Mouse (Mus musculus) embryonic facial prominence, embryonic 14.5 days (tissue): ENCODE data around the gene Arih1. TPM values are rescaled to one million over a fixed set of nuclear protein-coding genes. Genes with fewer than 3 reads are reported as not detected.

Source experiments
- ATAC-seq: fragments of 200-750 bp; cut with Nextera tagmentation; 2 replicates; pipeline ENCODE4 v1.8.0; 2017; ENCODE audit warnings: low read depth, moderate number of reproducible peaks, moderate TSS enrichment
- DNase-seq: peaks from one replicate; pipeline ENCODE4 v3.0.0-alpha.2; 2015; ENCODE audit warnings: low spot score
- H3K27ac ChIP-seq: fragments of 300-500 bp; sonication (generic); replicated peaks from 2 replicates; pipeline ENCODE4 v1.5.1; 2014; ENCODE audit warnings: low read depth, mild to moderate bottlenecking, low read length, moderate library complexity
- H3K27me3 ChIP-seq: fragments of 300-500 bp; sonication (generic); replicated peaks from 2 replicates; pipeline ENCODE4 v1.6.1; 2014; ENCODE audit warnings: low read length; ENCODE audit not compliant: control insufficient read depth, insufficient read depth
- H3K36me3 ChIP-seq: fragments of 300-500 bp; sonication (generic); 2 replicates; pipeline ENCODE4 v1.6.1; 2014; ENCODE audit warnings: low read length, mixed read lengths; ENCODE audit not compliant: control insufficient read depth, insufficient read depth
- H3K4me1 ChIP-seq: fragments of 300-500 bp; sonication (generic); 2 replicates; pipeline ENCODE4 v1.6.1; 2014; ENCODE audit warnings: antibody characterized with exemption, low read length; ENCODE audit not compliant: control insufficient read depth, insufficient read depth
- H3K4me2 ChIP-seq: fragments of 300-500 bp; sonication (generic); 2 replicates; pipeline ENCODE4 v1.6.1; 2014; ENCODE audit warnings: low read depth, mild to moderate bottlenecking, low read length, moderate library complexity, mixed read lengths
- H3K4me3 ChIP-seq: fragments of 300-500 bp; sonication (generic); 2 replicates; pipeline ENCODE4 v1.5.1; 2014; ENCODE audit warnings: low read depth, mild to moderate bottlenecking, low read length
- H3K9ac ChIP-seq: fragments of 300-500 bp; sonication (generic); 2 replicates; pipeline ENCODE4 v1.6.1; 2014; ENCODE audit warnings: low read depth, mild to moderate bottlenecking, low read length, moderate library complexity, mixed read lengths
- H3K9me3 ChIP-seq: fragments of 300-500 bp; sonication (generic); 2 replicates; pipeline ENCODE4 v1.6.1; 2016; ENCODE audit warnings: low read length; ENCODE audit not compliant: control insufficient read depth
- WGBS: fragments of 180-500 bp; shearing (Covaris S2); extraction: QIAGEN DNeasy Blood & Tissue Kit; methylation state at CpG from one replicate; pipeline ENCODE4 v1.1.7; 2014; 5-methylcytosine and 5-hydroxymethylcytosine counted together
- polyA plus RNA-seq: library from polyadenylated mRNA; unstranded; fragments of >200 nt; fragmentation: Nextera tagmentation; extraction: Ambion mirVana; gene quantifications from 2 replicates; pipeline ENCODE4 v1.2.1, GENCODE M21; 2014

Arih1 gene
- polyA plus RNA-seq, 1 experiment from 2014 or later, result 15.5 TPM

DNA sequence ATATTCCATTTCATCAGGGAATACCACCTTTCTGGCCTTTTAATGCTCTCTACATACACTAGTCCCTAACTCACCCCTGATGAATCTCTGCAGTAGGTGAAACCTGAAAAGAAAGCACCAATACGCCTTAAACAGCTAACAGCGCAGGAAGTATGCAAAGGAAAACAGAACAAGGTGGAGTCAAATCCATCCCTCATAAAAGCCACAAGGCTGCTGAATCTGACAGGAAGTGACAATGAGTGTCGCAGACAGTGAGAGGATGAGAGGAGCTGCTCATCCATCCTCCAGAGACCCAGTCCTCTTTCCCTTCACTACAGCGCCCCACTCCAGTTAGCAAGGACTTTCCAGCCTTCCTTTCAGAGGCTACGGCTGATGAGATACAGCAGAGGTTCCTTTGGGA, 148.0 kb downstream of the Arih1 start:
- no peak overlapping the region for H3K9ac ChIP-seq
- 80% methylated on average over 5 of the region's 5 CpGs for WGBS
- H3K36me3 ChIP-seq, result peaks cover 28% of the 10 kb centered on the region
- no peaks in the 10 kb centered on the region for H3K27me3 ChIP-seq
- no peaks in the 10 kb centered on the region for H3K9me3 ChIP-seq
- no peak overlapping the region for H3K4me2 ChIP-seq
- DNase-seq (no peak), ATAC-seq (no peak)
- no peaks in the 10 kb centered on the region for H3K4me1 ChIP-seq
- no peak overlapping the region for H3K27ac ChIP-seq
- no peak overlapping the region for H3K4me3 ChIP-seq

Other genes with a start within 250 kb of the Arih1 start
- gene Adpgk, start 195.1 kb downstream of the Arih1 start, polyA plus RNA-seq, result 50.9 and 51.7 TPM in 2 replicates
- gene Bbs4, start 133.1 kb downstream of the Arih1 start, polyA plus RNA-seq, result 14.2 and 15.3 TPM in 2 replicates
- gene Hexa, start 52.9 kb upstream of the Arih1 start, polyA plus RNA-seq, result 101 and 107 TPM in 2 replicates
- 0.15 and 0.64 TPM in 2 replicates for gene Tmem202, start 53.2 kb upstream of the Arih1 start, polyA plus RNA-seq
- 0.93 and 0.96 TPM in 2 replicates for gene Celf6, start 91.3 kb upstream of the Arih1 start, polyA plus RNA-seq
- gene Parp6, start 130.7 kb upstream of the Arih1 start, polyA plus RNA-seq, result 29.1 and 32.2 TPM in 2 replicates
- 1,005 and 1,158 TPM in 2 replicates for gene Pkm, start 169.8 kb upstream of the Arih1 start, polyA plus RNA-seq
- gene Gramd2, start 193.5 kb upstream of the Arih1 start, polyA plus RNA-seq, result 4.5 and 5.4 TPM in 2 replicates